Mouse (Mus musculus) kidney, postnatal 0 days (tissue): ENCODE data around the gene Pdcd7. TPM values are rescaled to one million over a fixed set of nuclear protein-coding genes. Genes with fewer than 3 reads are reported as not detected.
"Not testable (repeated sequence)": the region's sequence is repeated elsewhere in the genome, so short reads cannot be mapped to it uniquely, and the experiment has no call there.

ENCODE experiments used
- ATAC-seq: fragments of 200-750 bp; cut with Nextera tagmentation; replicated peaks from 2 replicates; pipeline ENCODE4 v1.8.0; 2017; ENCODE audit warnings: low read depth, moderate number of reproducible peaks, moderate TSS enrichment, moderate library complexity; ENCODE audit not compliant: low FRiP score
- DNase-seq: peaks from one replicate; pipeline ENCODE4 v3.0.0-alpha.2; 2016; ENCODE audit warnings: low spot score
- H3K27ac ChIP-seq: fragments of 300-500 bp; sonication (generic); 2 replicates; pipeline ENCODE4 v1.5.1; 2014; ENCODE audit warnings: mild to moderate bottlenecking
- H3K27me3 ChIP-seq: fragments of 300-500 bp; sonication (generic); 2 replicates; pipeline ENCODE4 v1.6.1; 2014; ENCODE audit warnings: low read length, mixed read lengths; ENCODE audit not compliant: insufficient read depth
- H3K36me3 ChIP-seq: fragments of 300-500 bp; sonication (generic); 2 replicates; pipeline ENCODE4 v1.6.1; 2014; ENCODE audit warnings: low read length, mixed read lengths; ENCODE audit not compliant: insufficient read depth
- H3K4me1 ChIP-seq: fragments of 300-500 bp; sonication (generic); replicated peaks from 2 replicates; pipeline ENCODE4 v1.6.1; 2014; ENCODE audit warnings: antibody characterized with exemption, low read length, mixed read lengths; ENCODE audit not compliant: insufficient read depth
- H3K4me2 ChIP-seq: fragments of 300-500 bp; sonication (generic); 2 replicates; pipeline ENCODE4 v1.6.1; 2014; ENCODE audit warnings: mild to moderate bottlenecking, low read length, moderate library complexity, mixed read lengths
- H3K4me3 ChIP-seq: fragments of 300-500 bp; sonication (generic); replicated peaks from 2 replicates; pipeline ENCODE4 v1.5.1; 2014; ENCODE audit warnings: low read depth, low read length
- H3K9ac ChIP-seq: fragments of 300-500 bp; sonication (generic); 2 replicates; pipeline ENCODE4 v1.6.1; 2014; ENCODE audit warnings: low read depth, low read length
- H3K9me3 ChIP-seq: fragments of 300-500 bp; sonication (generic); replicated peaks from 2 replicates; pipeline ENCODE4 v1.6.1; 2016; ENCODE audit warnings: low read length, inconsistent platforms, mixed read lengths
- CTCF ChIP-seq: IDR thresholded peaks from 2 replicates; pipeline ENCODE4 v1.5.1; 2016; ENCODE audit warnings: antibody characterized with exemption, low read depth, mild to moderate bottlenecking, moderate library complexity
- WGBS: fragments of 180-500 bp; shearing (Covaris S2); extraction: QIAGEN DNeasy Blood & Tissue Kit; methylation state at CpG from one replicate; pipeline ENCODE4 v1.1.7; 2014; 5-methylcytosine and 5-hydroxymethylcytosine counted together
- polyA plus RNA-seq: library from polyadenylated mRNA; unstranded; fragments of >200 nt; fragmentation: Nextera tagmentation; extraction: Ambion mirVana; gene quantifications from 2 replicates; pipeline ENCODE4 v1.2.1, GENCODE M21; 2015

The Pdcd7 gene
- polyA plus RNA-seq, 1 experiment from 2014 or later = 10.3 TPM

GRCm38 (mm10) chr9:65325971-65326370 is 19.9 kb upstream of the Pdcd7 start:
- Histone ChIP-seq H3K27me3 (no peaks in the 10 kb centered on the region), H3K27ac (no peak overlapping the region), H3K9me3 (no peaks in the 10 kb centered on the region), H3K4me3 (no peak overlapping the region), H3K4me2 (no peak overlapping the region), H3K36me3 (peaks cover 46% of the 10 kb centered on the region), H3K9ac (no peak overlapping the region), H3K4me1 (no peaks in the 10 kb centered on the region)
- no peak for ATAC-seq
- no peak for DNase-seq
- TF ChIP-seq CTCF = no peak

DNA sequence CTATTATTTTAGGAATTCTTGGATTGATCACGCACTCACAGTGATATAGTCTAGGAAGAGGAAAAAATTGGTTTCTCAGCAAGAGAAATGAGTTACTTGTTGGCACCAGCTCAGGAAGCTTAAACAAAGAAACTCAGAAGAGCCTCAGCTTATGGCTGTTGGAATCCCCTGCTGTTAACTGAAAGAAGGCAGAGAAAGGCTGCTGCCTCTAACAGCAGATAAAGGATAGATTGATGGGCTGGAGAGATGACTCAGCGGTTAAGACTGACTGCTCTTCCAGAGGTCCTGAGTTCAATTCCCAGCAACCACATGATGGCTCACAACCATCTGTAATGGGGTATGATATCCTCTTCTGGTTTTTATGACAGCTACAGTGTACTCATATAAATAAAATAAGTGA is 18.5 kb upstream of the Pdcd7 start:
- Histone ChIP-seq H3K4me3 (no peak overlapping the region), H3K36me3 (peaks cover 39% of the 10 kb centered on the region), H3K27me3 (no peaks in the 10 kb centered on the region), H3K4me2 (no peak overlapping the region), H3K27ac (no peak overlapping the region), H3K9me3 (no peaks in the 10 kb centered on the region), H3K4me1 (no peaks in the 10 kb centered on the region), H3K9ac (no peak overlapping the region)
- DNase-seq = no peak
- ATAC-seq = no peak
- TF ChIP-seq CTCF = no peak
- WGBS = 93% methylated on average over 2 of the region's 2 CpGs

DNA sequence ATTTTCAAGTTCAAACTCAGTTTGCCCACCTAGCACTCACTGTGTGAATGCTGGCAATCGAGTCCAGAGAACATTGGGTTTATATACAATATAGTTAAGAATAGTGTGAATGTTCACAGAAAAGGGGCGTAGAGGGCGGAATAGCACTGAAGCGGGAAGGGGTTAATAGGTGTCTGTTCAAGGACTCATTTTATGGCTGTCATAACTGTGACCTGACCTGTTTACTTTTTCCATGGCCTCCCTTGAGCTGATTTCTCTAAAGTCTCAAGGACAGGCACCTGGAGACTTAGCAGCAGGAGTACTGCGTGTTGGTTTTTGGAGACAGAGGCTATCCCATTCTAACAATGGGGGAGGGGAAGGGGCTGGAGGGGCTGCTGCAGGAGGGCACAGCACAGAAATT is 11.9 kb upstream of the Pdcd7 start:
- DNase-seq (no peak), ATAC-seq (no peak)
- Histone ChIP-seq H3K4me2 (no peak overlapping the region), H3K36me3 (peaks cover 3% of the 10 kb centered on the region; the same call in 1 of the 2 replicates), H3K9me3 (no peaks in the 10 kb centered on the region), H3K9ac (no peak overlapping the region), H3K4me3 (no peak overlapping the region), H3K27me3 (no peaks in the 10 kb centered on the region), H3K4me1 (no peaks in the 10 kb centered on the region), H3K27ac (no peak overlapping the region)
- TF ChIP-seq CTCF = no peak
- WGBS = 80% methylated on average over 5 of the region's 5 CpGs

- no peak for TF ChIP-seq CTCF
- H3K4me1 ChIP-seq = no peaks in the 10 kb centered on the region
- H3K4me3 ChIP-seq = no peak overlapping the region
- H3K9ac ChIP-seq = no peak overlapping the region
- H3K27ac ChIP-seq = no peak overlapping the region
- WGBS = 89% methylated on average over 4 of the region's 4 CpGs
- H3K9me3 ChIP-seq = no peaks in the 10 kb centered on the region
- H3K27me3 ChIP-seq = no peaks in the 10 kb centered on the region
- no peaks in the 10 kb centered on the region for H3K36me3 ChIP-seq
- ATAC-seq (no peak), DNase-seq (no peak)
- no peak overlapping the region for H3K4me2 ChIP-seq
Measured at GRCm38 (mm10) chr9:65339146-65339545, 6.8 kb upstream of the Pdcd7 start.

DNA sequence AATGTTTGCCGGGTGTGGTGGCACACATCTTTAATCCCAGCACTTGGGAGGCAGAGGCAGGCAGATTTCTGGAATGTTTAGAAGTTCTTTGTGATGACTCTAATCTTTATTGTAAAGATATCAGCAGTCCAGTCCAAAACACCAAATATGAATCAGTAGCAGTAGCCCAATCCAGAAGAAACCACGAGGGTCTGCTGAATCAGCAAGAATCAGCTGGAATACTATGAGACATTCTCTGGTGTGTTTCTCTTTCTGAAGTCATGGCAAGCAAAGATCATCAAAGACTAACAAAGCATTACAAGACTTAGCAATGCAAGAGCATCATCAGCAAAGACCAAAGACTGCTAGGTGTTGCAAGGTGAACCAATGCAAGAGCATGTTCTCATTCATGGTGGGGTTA is 5.5 kb upstream of the Pdcd7 start:
- DNase-seq (no peak), ATAC-seq (no peak)
- Histone ChIP-seq H3K9ac (no peak overlapping the region), H3K4me2 (no peak overlapping the region), H3K4me1 (no peaks in the 10 kb centered on the region), H3K9me3 (no peaks in the 10 kb centered on the region), H3K27ac (no peak overlapping the region), H3K4me3 (no peak overlapping the region), H3K36me3 (no peaks in the 10 kb centered on the region), H3K27me3 (no peaks in the 10 kb centered on the region)
- TF ChIP-seq CTCF = no peak
- whole genome bisulfite sequencing = 87% methylated on average over 2 of the region's 2 CpGs

- 66% methylated on average over 11 of the region's 11 CpGs for WGBS
- H3K4me1 ChIP-seq, H3K27me3 ChIP-seq, DNase-seq, H3K36me3 ChIP-seq, H3K9me3 ChIP-seq: not testable (repeated sequence)
- Histone ChIP-seq H3K27ac (peak overlapping the region; percentile 99), H3K4me3 (peak overlapping the region; percentile 99), H3K9ac (peak overlapping the region; percentile 99; the same call in 1 of the 2 replicates), H3K4me2 (peak overlapping the region; percentile 76)
- ATAC-seq = 0 out of 2 replicates have a peak, but pooled peaks have one; percentile 7
- TF ChIP-seq CTCF = 0 out of 2 replicates have a peak, but pooled peaks have one; percentile 6
Measured at GRCm38 (mm10) chr9:65345439-65345838, 465 bp upstream of the Pdcd7 start.

DNA sequence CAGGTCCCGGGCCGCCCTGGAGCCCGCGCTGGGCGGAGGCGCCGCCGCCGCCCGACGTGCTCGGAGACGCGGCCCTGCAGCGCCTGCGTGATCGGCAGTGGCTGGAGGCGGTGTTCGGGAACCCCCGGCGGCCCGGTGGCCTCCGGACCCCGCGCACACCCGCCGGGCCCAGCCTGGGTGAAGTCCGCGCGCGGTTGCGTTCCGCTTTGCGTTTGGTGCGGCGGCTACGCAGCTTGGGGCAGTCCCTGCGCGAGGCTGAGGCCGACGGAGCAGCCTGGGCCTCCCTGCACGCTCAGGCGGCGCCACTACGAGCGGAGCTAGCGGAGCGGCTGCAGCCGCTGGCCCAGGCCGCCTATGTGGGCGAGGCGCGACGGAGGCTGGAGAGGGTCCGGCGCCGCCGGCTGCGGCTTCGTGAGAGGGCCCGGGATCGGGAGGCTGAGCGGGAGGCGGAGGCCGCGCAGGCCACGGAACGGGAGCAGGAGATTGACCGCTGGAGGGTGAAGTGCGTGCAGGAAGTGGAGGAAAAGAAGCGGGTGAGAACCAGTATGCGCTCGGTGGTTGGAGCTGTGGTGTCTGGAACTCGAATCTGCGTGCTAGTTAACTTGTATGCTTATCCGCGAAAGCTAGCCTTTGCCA is 690 bp downstream of the Pdcd7 start:
- Histone ChIP-seq H3K4me3 (peak overlapping the region; percentile 99), H3K4me1 (peaks cover 6% of the 10 kb centered on the region; the same call in 1 of the 2 replicates), H3K9ac (peak overlapping the region; percentile 99), H3K4me2 (peak overlapping the region; percentile 76), H3K27ac (peak overlapping the region; percentile 99), H3K36me3 (no peaks in the 10 kb centered on the region), H3K9me3 (no peaks in the 10 kb centered on the region), H3K27me3 (no peaks in the 10 kb centered on the region)
- WGBS = under 1% methylated on average over 69 of the region's 77 CpGs
- DNase-seq = peak; percentile 72
- peak; percentile 75 for ATAC-seq
- no peak for TF ChIP-seq CTCF
